Mouse (Mus musculus) kidney, adult 10 weeks (tissue): ENCODE measurements around the gene Ogfod1. TPM values are rescaled to one million over a fixed set of nuclear protein-coding genes. Genes with fewer than 3 reads are reported as not detected.

ENCODE experiments used
- polyA plus RNA-seq: library from polyadenylated mRNA; stranded (reverse); fragments of 350-450 nt; fragmentation: Illumina TruSeq; extraction: RNeasy Lipid Tissue Mini Kit (QIAGEN cat#74804); gene quantifications from one replicate; pipeline ENCODE4 v1.2.3, GENCODE M21; 2014; ENCODE audit warnings: low read depth, low replicate concordance

Ogfod1 gene
- polyA plus RNA-seq, result 16.6 TPM

DNA sequence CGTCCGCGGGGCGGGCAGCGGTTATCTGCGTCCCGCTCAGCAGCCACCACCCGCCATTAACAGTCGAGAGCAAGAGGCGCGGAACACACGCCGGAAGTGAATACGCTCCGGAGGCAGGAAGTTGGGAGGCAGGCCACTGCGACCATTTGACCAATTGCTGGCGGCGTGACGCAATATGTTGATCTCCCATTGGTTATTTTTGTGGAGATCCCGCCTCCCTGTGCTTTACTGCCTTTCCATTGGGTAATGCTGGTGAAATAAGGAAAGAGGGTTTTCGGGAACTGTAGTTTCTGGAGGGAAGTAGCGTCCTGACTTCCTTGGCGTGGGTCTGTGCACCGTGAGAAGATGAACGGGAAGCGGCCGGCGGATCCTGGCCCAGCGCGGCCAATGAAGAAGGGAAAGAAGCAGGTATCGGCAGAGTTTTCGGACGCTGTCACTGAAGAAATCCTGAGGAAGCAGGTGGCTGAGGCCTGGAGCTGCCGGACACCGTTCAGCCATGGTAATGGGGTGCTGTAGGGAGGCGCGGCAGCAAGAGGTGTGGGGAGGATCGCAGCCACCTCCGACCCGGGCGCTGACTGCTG is at the start of gene Ogfod1, which contains the start of gene Nudt21:
TSS of gene Ogfod1 (plus strand) at position 255 of the 581 bp plus-strand sequence.
TSS of gene Nudt21 (minus strand) at position 88 of the 581 bp plus-strand sequence.

GRCm38 (mm10) chr8:94012013-94012951 is 24.7 kb upstream of the Ogfod1 start, which contains the start of gene Amfr:
Gene Amfr, minus strand, starts transcription at chr8:94012842.

DNA sequence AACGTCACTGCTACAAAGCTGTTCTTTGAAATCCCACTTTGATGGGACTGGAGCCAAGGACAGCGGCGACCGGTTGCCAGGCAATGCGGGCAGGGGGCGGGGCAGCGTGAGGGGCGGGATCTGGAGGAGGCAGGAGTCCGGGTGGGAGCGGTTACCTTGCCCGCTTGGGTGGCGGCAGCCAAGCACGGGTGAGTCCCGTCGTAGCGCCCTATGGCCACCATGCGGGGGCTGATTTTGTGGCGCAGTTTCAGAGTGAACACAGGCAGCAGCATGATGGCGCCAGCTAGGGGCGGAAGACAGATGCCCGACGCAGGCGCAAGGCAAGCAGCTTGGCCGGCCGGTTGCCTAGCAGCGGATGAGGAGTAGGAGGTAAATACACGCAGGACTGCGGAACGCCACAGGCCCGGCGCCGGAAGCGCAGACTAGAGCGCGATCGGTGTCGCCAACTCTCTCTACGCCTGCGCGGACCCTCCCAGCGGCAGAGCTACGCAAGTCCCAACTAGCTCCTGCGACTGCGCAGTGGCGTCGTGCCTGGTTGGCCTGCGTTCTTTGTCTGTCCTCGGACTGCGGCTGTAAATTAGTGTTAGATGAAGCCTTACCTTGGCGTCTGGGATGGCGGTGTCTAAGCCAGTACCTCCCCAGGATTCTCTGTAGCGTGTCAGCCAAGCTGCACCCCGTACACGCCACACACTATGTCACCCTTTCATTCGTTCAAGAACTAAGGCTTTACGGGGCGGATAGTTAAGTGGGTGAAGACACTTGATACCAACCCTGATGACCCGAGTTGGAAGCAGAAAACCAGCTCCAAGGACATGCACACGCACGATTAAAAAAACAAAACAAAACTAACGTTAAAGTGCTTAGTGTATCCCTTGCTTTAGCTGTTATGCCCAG is 61.3 kb downstream of the Ogfod1 start, which contains the start of gene Bbs2:
TSS of gene Bbs2 (minus strand) at position 848 of the 894 bp plus-strand sequence.

Other genes starting within 250 kb of the Ogfod1 start
- 1.3 TPM for gene Gnao1, start 227.2 kb upstream of the Ogfod1 start, polyA plus RNA-seq
- 218 TPM for gene Amfr, start 24.4 kb upstream of the Ogfod1 start, polyA plus RNA-seq
- gene Nudt21, start 167 bp upstream of the Ogfod1 start, polyA plus RNA-seq, result 59.8 TPM
- gene Bbs2, start 61.7 kb downstream of the Ogfod1 start, polyA plus RNA-seq, result 12.6 TPM
- not detected for gene Mt4, start 100.0 kb downstream of the Ogfod1 start, polyA plus RNA-seq
- not detected for gene Mt3, start 115.4 kb downstream of the Ogfod1 start, polyA plus RNA-seq
- 13.5 TPM for gene Mt2, start 135.5 kb downstream of the Ogfod1 start, polyA plus RNA-seq
- 7.3 TPM for gene Mt1, start 141.9 kb downstream of the Ogfod1 start, polyA plus RNA-seq
- 9.7 TPM for gene Nup93, start 177.4 kb downstream of the Ogfod1 start, polyA plus RNA-seq